Mouse (Mus musculus): ENCODE measurements around the gene Capn8. TPM values are rescaled to one million over a fixed set of nuclear protein-coding genes. Genes with fewer than 3 reads are reported as not detected.
A peak's percentile ranks its signal among the peaks of the same experiment; 100 is the strongest.

Capn8 gene
- polyA plus RNA-seq, 1 experiment from 2014 or later = not detected

- Histone ChIP-seq H3K27ac (no peak overlapping the region), H3K4me2 (0 out of 2 replicates have a peak overlapping the region, but pooled peaks have one; percentile 41), H3K4me1 (peaks cover 15% of the 10 kb centered on the region), H3K9ac (no peak overlapping the region), H3K4me3 (no peak overlapping the region), H3K36me3 (no peaks in the 10 kb centered on the region), H3K27me3 (replicated peaks) (peaks cover 13% of the 10 kb centered on the region; the same call in 1 of the 2 replicates), H3K9me3 (replicated peaks) (no peaks in the 10 kb centered on the region)
- ATAC-seq = no peak
- WGBS (ENCODE audit: insufficient replicate concordance) = 56% methylated on average over 13 of the region's 13 CpGs
Measured at GRCm38 (mm10) chr1:182527261-182527766, 37.5 kb upstream of the Capn8 start.

GRCm38 (mm10) chr1:182527921-182528858 is 36.6 kb upstream of the Capn8 start:
- 0 out of 2 replicates have a peak, but pooled peaks have one; percentile 46 for ATAC-seq
- Histone ChIP-seq H3K9me3 (replicated peaks) (no peaks in the 10 kb centered on the region), H3K4me3 (no peak overlapping the region), H3K9ac (no peak overlapping the region), H3K27me3 (replicated peaks) (peaks cover 13% of the 10 kb centered on the region; the same call in 1 of the 2 replicates), H3K4me1 (peaks cover 15% of the 10 kb centered on the region), H3K36me3 (no peaks in the 10 kb centered on the region), H3K4me2 (peak overlapping the region; percentile 41), H3K27ac (0 out of 2 replicates have a peak overlapping the region, but pooled peaks have one; percentile 11)
- WGBS (ENCODE audit: insufficient replicate concordance) = 9% methylated on average over 19 of the region's 19 CpGs

- ATAC-seq = no peak
- Histone ChIP-seq H3K36me3 (no peaks in the 10 kb centered on the region), H3K4me2 (no peak overlapping the region), H3K4me1 (0 out of 2 replicates have a peak, but pooled peaks cover 3% of the 10 kb centered on the region), H3K9me3 (replicated peaks) (no peaks in the 10 kb centered on the region), H3K4me3 (no peak overlapping the region), H3K27ac (no peak overlapping the region), H3K9ac (no peak overlapping the region), H3K27me3 (replicated peaks) (no peaks in the 10 kb centered on the region; the same call in 1 of the 2 replicates)
- WGBS (ENCODE audit: insufficient replicate concordance) = 70% methylated on average over 3 of the region's 3 CpGs
Measured at GRCm38 (mm10) chr1:182533583-182533982, 31.2 kb upstream of the Capn8 start.

GRCm38 (mm10) chr1:182535080-182535481 is 29.7 kb upstream of the Capn8 start:
- H3K9ac ChIP-seq = no peak overlapping the region
- no peak for ATAC-seq
- no peak overlapping the region for H3K4me3 ChIP-seq
- H3K27ac ChIP-seq = no peak overlapping the region
- H3K4me1 ChIP-seq = peaks cover 4% of the 10 kb centered on the region; the same call in 1 of the 2 replicates
- 66% methylated on average over 3 of the region's 3 CpGs for WGBS (ENCODE audit: insufficient replicate concordance)
- H3K4me2 ChIP-seq = no peak overlapping the region
- no peaks in the 10 kb centered on the region for H3K9me3 ChIP-seq (replicated peaks)
- H3K36me3 ChIP-seq = no peaks in the 10 kb centered on the region
- H3K27me3 ChIP-seq (replicated peaks) = no peaks in the 10 kb centered on the region; the same call in 1 of the 2 replicates

GRCm38 (mm10) chr1:182539023-182539940 is 25.5 kb upstream of the Capn8 start:
- Histone ChIP-seq H3K9ac (peak overlapping the region; percentile 53; the same call in 1 of the 2 replicates), H3K9me3 (replicated peaks) (no peaks in the 10 kb centered on the region), H3K27me3 (replicated peaks) (no peaks in the 10 kb centered on the region), H3K4me1 (peaks cover 4% of the 10 kb centered on the region; the same call in 1 of the 2 replicates), H3K4me3 (peak overlapping the region; percentile 31), H3K4me2 (peak overlapping the region; percentile 58), H3K27ac (no peak overlapping the region), H3K36me3 (no peaks in the 10 kb centered on the region)
- WGBS (ENCODE audit: insufficient replicate concordance) = 16% methylated on average over 9 of the region's 9 CpGs
- 0 out of 2 replicates have a peak, but pooled peaks have one; percentile 46 for ATAC-seq

- no peaks in the 10 kb centered on the region for H3K27me3 ChIP-seq (replicated peaks)
- H3K4me1 ChIP-seq = peaks cover 4% of the 10 kb centered on the region; the same call in 1 of the 2 replicates
- 66% methylated on average over 5 of the region's 5 CpGs for WGBS (ENCODE audit: insufficient replicate concordance)
- 0 out of 2 replicates have a peak, but pooled peaks cover 5% of the 10 kb centered on the region for H3K9me3 ChIP-seq (replicated peaks)
- no peak for ATAC-seq
- H3K4me3 ChIP-seq = no peak overlapping the region
- H3K9ac ChIP-seq = no peak overlapping the region
- no peak overlapping the region for H3K27ac ChIP-seq
- H3K4me2 ChIP-seq = no peak overlapping the region
- H3K36me3 ChIP-seq = no peaks in the 10 kb centered on the region
Measured at GRCm38 (mm10) chr1:182542110-182542509, 22.7 kb upstream of the Capn8 start.

- WGBS (ENCODE audit: insufficient replicate concordance) = 45% methylated on average over 8 of the region's 8 CpGs
- ATAC-seq = no peak
- Histone ChIP-seq H3K36me3 (no peaks in the 10 kb centered on the region), H3K27me3 (replicated peaks) (no peaks in the 10 kb centered on the region), H3K9ac (no peak overlapping the region), H3K9me3 (replicated peaks) (0 out of 2 replicates have a peak, but pooled peaks cover 5% of the 10 kb centered on the region), H3K27ac (no peak overlapping the region), H3K4me3 (no peak overlapping the region), H3K4me1 (peaks cover 4% of the 10 kb centered on the region; the same call in 1 of the 2 replicates), H3K4me2 (no peak overlapping the region)
Measured at GRCm38 (mm10) chr1:182543136-182543535, 21.7 kb upstream of the Capn8 start.

GRCm38 (mm10) chr1:182543906-182544305 is 20.9 kb upstream of the Capn8 start:
- Histone ChIP-seq H3K9ac (no peak overlapping the region), H3K4me3 (no peak overlapping the region), H3K4me1 (peaks cover 4% of the 10 kb centered on the region; the same call in 1 of the 2 replicates), H3K27ac (no peak overlapping the region), H3K9me3 (replicated peaks) (0 out of 2 replicates have a peak, but pooled peaks cover 5% of the 10 kb centered on the region), H3K4me2 (no peak overlapping the region), H3K27me3 (replicated peaks) (no peaks in the 10 kb centered on the region), H3K36me3 (no peaks in the 10 kb centered on the region)
- WGBS (ENCODE audit: insufficient replicate concordance) = 57% methylated on average over 1 of the region's 1 CpGs
- no peak for ATAC-seq

- Histone ChIP-seq H3K27ac (no peak overlapping the region), H3K4me1 (peaks cover 7% of the 10 kb centered on the region; the same call in 1 of the 2 replicates), H3K36me3 (no peaks in the 10 kb centered on the region), H3K27me3 (replicated peaks) (no peaks in the 10 kb centered on the region), H3K9me3 (replicated peaks) (0 out of 2 replicates have a peak, but pooled peaks cover 5% of the 10 kb centered on the region), H3K9ac (no peak overlapping the region), H3K4me2 (no peak overlapping the region), H3K4me3 (no peak overlapping the region)
- WGBS (ENCODE audit: insufficient replicate concordance) = 63% methylated on average over 8 of the region's 8 CpGs
- no peak for ATAC-seq
Measured at GRCm38 (mm10) chr1:182550761-182551160, 14.0 kb upstream of the Capn8 start.

GRCm38 (mm10) chr1:182553649-182554375 is 11.0 kb upstream of the Capn8 start:
- WGBS (ENCODE audit: insufficient replicate concordance) = 48% methylated on average over 12 of the region's 12 CpGs
- H3K27ac ChIP-seq = no peak overlapping the region
- no peak overlapping the region for H3K4me3 ChIP-seq
- H3K36me3 ChIP-seq = no peaks in the 10 kb centered on the region
- H3K9ac ChIP-seq = no peak overlapping the region
- ATAC-seq = peak; percentile 49; the same call in 1 of the 2 replicates
- no peaks in the 10 kb centered on the region for H3K9me3 ChIP-seq (replicated peaks)
- no peaks in the 10 kb centered on the region for H3K27me3 ChIP-seq (replicated peaks)
- H3K4me2 ChIP-seq = no peak overlapping the region
- peaks cover 7% of the 10 kb centered on the region; the same call in 1 of the 2 replicates for H3K4me1 ChIP-seq

All from liver, embryonic 12.5 days (tissue).